Mouse (Mus musculus): Measurements from ENCODE around the gene Prrt2. TPM values are rescaled to one million over a fixed set of nuclear protein-coding genes. Genes with fewer than 3 reads are reported as not detected.

Gene Prrt2
- polyA plus RNA-seq, 1 experiment from 2014 or later: 1.0 TPM

DNA sequence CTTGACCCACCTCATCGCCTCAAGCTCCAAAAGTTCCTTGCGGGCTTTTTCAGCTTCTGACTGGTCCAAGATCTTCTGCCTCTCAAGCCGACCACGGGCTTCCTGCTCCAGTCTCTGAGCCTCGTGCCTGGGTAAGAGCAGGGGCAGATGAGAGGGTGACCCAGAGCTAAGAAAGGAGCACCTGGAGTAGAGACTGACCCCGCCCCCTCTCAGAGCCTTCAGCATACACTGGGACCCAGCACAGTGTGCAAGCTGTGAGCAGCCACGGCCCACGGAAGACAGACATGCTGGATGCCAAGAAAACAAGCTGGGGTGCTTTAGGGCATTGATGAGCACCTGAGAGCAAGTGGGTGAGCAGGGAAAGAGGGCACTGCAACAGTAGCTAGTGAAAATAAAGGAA lies 32.2 kb downstream of the Prrt2 start:
- Histone ChIP-seq H3K4me2 (replicated peaks; ENCODE audit: low read depth, low read length) (no peak overlapping the region), H3K4me3 (ENCODE audit: low read depth, low read length) (no peak overlapping the region), H3K27me3 (replicated peaks; ENCODE audit: insufficient read depth, low read length) (no peaks in the 10 kb centered on the region), H3K27ac (ENCODE audit: low read length) (no peak overlapping the region), H3K9me3 (ENCODE audit: low read length) (no peaks in the 10 kb centered on the region), H3K4me1 (ENCODE audit: insufficient read depth, low read depth, low read length) (no peaks in the 10 kb centered on the region), H3K36me3 (ENCODE audit: insufficient read depth, low read length) (peaks cover 13% of the 10 kb centered on the region), H3K9ac (replicated peaks; ENCODE audit: low read depth) (no peak overlapping the region)
- ATAC-seq: no peak
- TF ChIP-seq EP300 (IDR thresholded peaks at IDR 0.05) (no peak), CTCF (IDR thresholded peaks at IDR 0.05) (no peak)
- no peak for DNase-seq (ENCODE audit: low spot score)
- 49% methylated on average over 8 of the region's 8 CpGs for WGBS

DNA sequence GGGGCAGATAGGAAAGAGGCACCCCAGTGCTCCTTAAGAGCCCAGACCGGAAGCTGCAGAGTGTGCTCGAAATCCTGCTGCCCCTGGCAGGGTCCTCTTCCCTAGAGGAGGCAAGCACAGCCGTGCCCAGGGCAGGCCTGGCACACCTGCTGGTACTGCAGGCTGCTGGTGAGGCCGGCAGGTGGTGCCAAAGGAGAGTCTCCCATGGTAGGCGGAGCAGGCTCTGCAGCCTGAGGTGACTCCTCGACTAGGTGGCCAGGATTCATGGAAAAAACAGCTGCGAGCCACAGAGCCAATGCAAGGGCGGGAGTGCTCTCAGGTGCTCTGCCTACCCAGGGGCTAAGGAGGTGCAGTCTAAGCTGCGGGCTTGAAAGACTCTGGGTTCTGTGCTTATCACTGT lies 34.7 kb downstream of the Prrt2 start:
- peak; percentile 70 for DNase-seq (ENCODE audit: low spot score)

DNA sequence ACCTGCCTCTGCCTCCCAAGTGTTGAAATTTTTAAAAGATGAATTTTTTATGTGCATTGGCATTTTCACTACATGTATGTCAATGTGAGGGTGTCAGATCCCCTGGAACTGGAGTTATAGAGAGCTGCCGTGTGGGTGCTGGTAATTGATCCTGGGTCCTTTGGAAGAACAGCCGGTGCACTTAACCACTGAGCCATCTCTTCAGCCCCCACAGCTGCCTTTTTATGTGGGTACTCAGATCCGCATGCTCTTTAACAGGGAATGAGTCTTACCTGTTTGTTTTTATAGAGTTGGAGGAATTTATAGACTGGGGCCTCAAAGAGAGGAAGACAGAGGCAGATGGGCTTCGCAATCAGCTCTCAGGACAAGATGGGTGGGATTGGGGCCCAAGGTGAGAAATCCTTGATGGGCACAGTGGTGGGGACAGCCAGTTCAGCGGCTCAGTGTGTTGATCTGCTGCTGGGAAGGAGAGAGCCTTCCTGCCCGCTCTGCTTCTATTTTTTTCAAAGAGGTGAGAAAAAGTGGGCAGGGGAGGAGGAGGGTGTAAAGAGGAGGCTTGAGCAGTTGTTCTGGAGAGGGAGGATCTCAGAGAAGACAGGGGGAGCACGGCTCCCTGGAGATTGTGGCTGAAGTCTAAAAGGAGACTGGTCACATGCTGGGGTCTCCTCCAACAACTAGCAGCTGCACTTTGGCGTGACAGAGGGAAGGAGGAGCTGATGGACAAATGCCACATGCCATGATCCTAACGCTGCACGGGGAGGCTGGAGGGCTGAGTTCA lies 36.2 kb downstream of the Prrt2 start:
- DNase-seq (ENCODE audit: low spot score) (peak; percentile 39), ATAC-seq (peak; percentile 38)
- WGBS: 32% methylated on average over 10 of the region's 10 CpGs
- no peaks in the 10 kb centered on the region for H3K9me3 ChIP-seq (ENCODE audit: low read length)
- no peak overlapping the region for H3K4me2 ChIP-seq (replicated peaks; ENCODE audit: low read depth, low read length)
- no peak overlapping the region for H3K4me3 ChIP-seq (ENCODE audit: low read depth, low read length)
- H3K36me3 ChIP-seq (ENCODE audit: insufficient read depth, low read length): peaks cover 9% of the 10 kb centered on the region
- no peaks in the 10 kb centered on the region for H3K4me1 ChIP-seq (ENCODE audit: insufficient read depth, low read depth, low read length)
- H3K9ac ChIP-seq (replicated peaks; ENCODE audit: low read depth): no peak overlapping the region
- no peaks in the 10 kb centered on the region for H3K27me3 ChIP-seq (replicated peaks; ENCODE audit: insufficient read depth, low read length)
- H3K27ac ChIP-seq (ENCODE audit: low read length): no peak overlapping the region
- TF ChIP-seq EP300 (IDR thresholded peaks at IDR 0.05) (no peak), CTCF (IDR thresholded peaks at IDR 0.05) (no peak)

More for the DNA sequence above, 34.7 kb downstream of the Prrt2 start:
- peak; percentile 77 for ATAC-seq
- no peak for TF ChIP-seq EP300 (IDR thresholded peaks at IDR 0.05)
- peak; percentile 80 for TF ChIP-seq CTCF (IDR thresholded peaks at IDR 0.05)
- WGBS: 37% methylated on average over 9 of the region's 9 CpGs
- H3K4me2 ChIP-seq (replicated peaks; ENCODE audit: low read depth, low read length): no peak overlapping the region
- no peaks in the 10 kb centered on the region for H3K4me1 ChIP-seq (ENCODE audit: insufficient read depth, low read depth, low read length)
- H3K9me3 ChIP-seq (ENCODE audit: low read length): no peaks in the 10 kb centered on the region
- H3K9ac ChIP-seq (replicated peaks; ENCODE audit: low read depth): no peak overlapping the region
- H3K4me3 ChIP-seq (ENCODE audit: low read depth, low read length): no peak overlapping the region
- H3K36me3 ChIP-seq (ENCODE audit: insufficient read depth, low read length): peaks cover 9% of the 10 kb centered on the region
- no peak overlapping the region for H3K27ac ChIP-seq (ENCODE audit: low read length)
- no peaks in the 10 kb centered on the region for H3K27me3 ChIP-seq (replicated peaks; ENCODE audit: insufficient read depth, low read length)

DNA sequence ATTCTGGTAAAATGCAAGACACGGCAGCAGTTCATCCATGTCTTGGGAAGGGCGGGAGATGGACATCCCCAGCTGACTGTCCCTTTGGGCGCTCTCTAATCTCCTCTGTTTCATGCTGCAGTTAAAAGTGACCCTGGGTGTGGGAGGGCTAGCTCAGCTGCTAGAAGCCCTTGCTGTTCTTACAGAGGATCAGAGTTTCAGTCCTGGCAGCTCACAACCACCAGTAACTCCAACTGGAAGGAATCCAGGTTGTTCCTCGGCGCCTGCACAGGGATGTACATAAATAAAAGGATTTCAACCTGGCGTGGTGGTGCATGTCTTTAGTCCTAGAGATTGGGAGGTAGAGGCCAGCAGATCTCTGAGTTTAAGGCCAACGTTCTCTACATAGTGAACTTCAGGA lies 37.9 kb downstream of the Prrt2 start:
- no peaks in the 10 kb centered on the region for H3K4me1 ChIP-seq (ENCODE audit: insufficient read depth, low read depth, low read length)
- 72% methylated on average over 7 of the region's 7 CpGs for WGBS
- DNase-seq (ENCODE audit: low spot score) (no peak), ATAC-seq (no peak)
- no peaks in the 10 kb centered on the region for H3K27me3 ChIP-seq (replicated peaks; ENCODE audit: insufficient read depth, low read length)
- no peak overlapping the region for H3K27ac ChIP-seq (ENCODE audit: low read length)
- no peak overlapping the region for H3K9ac ChIP-seq (replicated peaks; ENCODE audit: low read depth)
- no peak overlapping the region for H3K4me3 ChIP-seq (ENCODE audit: low read depth, low read length)
- no peak overlapping the region for H3K4me2 ChIP-seq (replicated peaks; ENCODE audit: low read depth, low read length)
- no peaks in the 10 kb centered on the region for H3K9me3 ChIP-seq (ENCODE audit: low read length)
- TF ChIP-seq EP300 (IDR thresholded peaks at IDR 0.05) (no peak), CTCF (IDR thresholded peaks at IDR 0.05) (no peak)
- peaks cover 7% of the 10 kb centered on the region for H3K36me3 ChIP-seq (ENCODE audit: insufficient read depth, low read length)

GRCm38 (mm10) chr7:126982054-126982453 lies 39.0 kb downstream of the Prrt2 start:
- DNase-seq (ENCODE audit: low spot score) (no peak), ATAC-seq (no peak)
- no peak for TF ChIP-seq EP300 (IDR thresholded peaks at IDR 0.05)
- H3K9me3 ChIP-seq (ENCODE audit: low read length): no peaks in the 10 kb centered on the region
- no peak overlapping the region for H3K9ac ChIP-seq (replicated peaks; ENCODE audit: low read depth)
- H3K4me3 ChIP-seq (ENCODE audit: low read depth, low read length): no peak overlapping the region
- H3K4me2 ChIP-seq (replicated peaks; ENCODE audit: low read depth, low read length): no peak overlapping the region
- H3K27ac ChIP-seq (ENCODE audit: low read length): no peak overlapping the region
- H3K4me1 ChIP-seq (ENCODE audit: insufficient read depth, low read depth, low read length): peaks cover 2% of the 10 kb centered on the region; the same call in 1 of the 2 replicates
- WGBS: 78% methylated on average over 4 of the region's 4 CpGs
- peaks cover 7% of the 10 kb centered on the region for H3K36me3 ChIP-seq (ENCODE audit: insufficient read depth, low read length)
- no peaks in the 10 kb centered on the region for H3K27me3 ChIP-seq (replicated peaks; ENCODE audit: insufficient read depth, low read length)

GRCm38 (mm10) chr7:126981601-126982000 lies 39.4 kb downstream of the Prrt2 start:
- Histone ChIP-seq H3K27me3 (replicated peaks; ENCODE audit: insufficient read depth, low read length) (no peaks in the 10 kb centered on the region), H3K9ac (replicated peaks; ENCODE audit: low read depth) (no peak overlapping the region), H3K36me3 (ENCODE audit: insufficient read depth, low read length) (peaks cover 7% of the 10 kb centered on the region), H3K4me3 (ENCODE audit: low read depth, low read length) (no peak overlapping the region), H3K4me2 (replicated peaks; ENCODE audit: low read depth, low read length) (no peak overlapping the region), H3K27ac (ENCODE audit: low read length) (no peak overlapping the region), H3K9me3 (ENCODE audit: low read length) (no peaks in the 10 kb centered on the region), H3K4me1 (ENCODE audit: insufficient read depth, low read depth, low read length) (peaks cover 5% of the 10 kb centered on the region)
- no peak for DNase-seq (ENCODE audit: low spot score)
- no peak for TF ChIP-seq EP300 (IDR thresholded peaks at IDR 0.05)
- no peak for TF ChIP-seq CTCF (IDR thresholded peaks at IDR 0.05)
- 88% methylated on average over 2 of the region's 2 CpGs for WGBS
- no peak for ATAC-seq

Measured in lung, postnatal 0 days (tissue).